Mouse (Mus musculus): Measurements from ENCODE around the gene Abca14. TPM values are rescaled to one million over a fixed set of nuclear protein-coding genes. Genes with fewer than 3 reads are reported as not detected.

Abca14 gene
- polyA plus RNA-seq, 1 experiment from 2014 or later = not detected

Other genes with a start within 250 kb of the Abca14 start
- not detected in 2 replicates for gene Dnah3, start 108.7 kb upstream of the Abca14 start, polyA plus RNA-seq (2015; fragmentation: Nextera tagmentation; extraction: Ambion mirVana)
- 28.2 and 29.2 TPM in 2 replicates for gene Tmem159, start 101.6 kb upstream of the Abca14 start, polyA plus RNA-seq (2015; fragmentation: Nextera tagmentation; extraction: Ambion mirVana)
- gene Zp2, start 58.7 kb upstream of the Abca14 start, polyA plus RNA-seq (2015; fragmentation: Nextera tagmentation; extraction: Ambion mirVana) = 0.51 and 0.58 TPM in 2 replicates
- gene Anks4b, start 30.1 kb upstream of the Abca14 start, polyA plus RNA-seq (2015; fragmentation: Nextera tagmentation; extraction: Ambion mirVana) = not detected in 2 replicates
- gene Crym, start 1.9 kb upstream of the Abca14 start, polyA plus RNA-seq (2015; fragmentation: Nextera tagmentation; extraction: Ambion mirVana) = 8.2 and 14.2 TPM in 2 replicates
- not detected in 2 replicates for gene Abca15, start 124.7 kb downstream of the Abca14 start, polyA plus RNA-seq (2015; fragmentation: Nextera tagmentation; extraction: Ambion mirVana)
- gene Abca16, start 205.7 kb downstream of the Abca14 start, polyA plus RNA-seq (2015; fragmentation: Nextera tagmentation; extraction: Ambion mirVana) = not detected in 2 replicates